Mouse (Mus musculus): ENCODE measurements around the gene Lsm12.

Gene Lsm12

GRCm38 (mm10) chr11:102117386-102117785, 67.7 kb downstream of the Lsm12 start:
- DNase-seq (ENCODE audit: low spot score in 2 of 2): no peak

DNA sequence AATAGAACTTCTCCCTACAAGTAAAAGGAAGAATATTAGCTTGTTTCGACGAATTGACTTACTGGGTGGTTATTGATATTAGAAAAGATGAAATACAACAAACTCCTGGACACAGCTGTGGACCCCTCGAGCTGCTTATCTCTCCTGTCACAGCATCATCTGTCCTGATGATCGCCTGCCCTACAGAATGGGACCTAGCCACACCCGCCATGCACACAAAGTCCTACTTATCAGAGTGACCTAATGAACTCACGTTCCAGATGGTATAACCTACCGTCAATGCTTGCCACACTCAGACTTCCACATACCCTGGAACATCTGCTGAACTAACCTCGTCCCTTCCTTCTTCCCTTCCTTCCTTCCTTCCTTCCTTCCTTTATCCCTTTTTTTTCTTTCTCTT, 68.9 kb downstream of the Lsm12 start:
- no peak for DNase-seq (ENCODE audit: low spot score in 2 of 2)

Measured in frontal cortex, postnatal 25 days (tissue).